Comparison of ENCODE assay signal across 20 mouse cellular contexts in the genomic region with DNA sequence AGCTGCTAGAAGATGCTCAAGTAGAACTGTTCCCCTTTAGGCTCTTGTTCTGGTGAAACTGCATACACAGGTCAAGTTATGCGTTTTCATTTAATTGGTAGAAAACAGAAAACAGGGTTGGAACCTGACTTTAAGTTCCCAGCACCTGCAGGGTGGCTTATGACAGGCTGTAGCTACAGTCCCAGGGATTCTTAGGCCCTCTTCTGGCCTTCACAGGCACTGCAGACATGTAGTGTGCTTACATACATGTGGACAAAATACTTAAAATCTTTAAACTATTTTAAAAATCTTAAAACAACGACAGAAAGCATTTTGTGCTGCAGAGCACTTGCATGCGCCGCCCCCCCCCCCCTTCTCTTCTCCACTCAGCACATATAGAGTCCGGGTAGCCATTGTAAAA. TPM values are rescaled to one million over a fixed set of nuclear protein-coding genes. Genes with fewer than 3 reads are reported as not detected.
DNase-seq lines count a peak whose midpoint lies in the region; ATAC-seq and TF ChIP-seq lines count a peak whose summit lies in the region.
"Had no signal": no experiment of that assay in that cellular context is flagged by ENCODE, and none has a peak within 500 bp of the region (broad histone marks: within the 10 kb centered on the region; RNA-seq: fewer than 3 reads in every experiment).

No protein-coding gene starts in this region.

- no peak overlapping the region for H3K4me3 ChIP-seq in forebrain, postnatal 0 days (ENCODE audit: low read depth, low read length)
- H3K4me3 ChIP-seq in forebrain, embryonic 13.5 days = no peak overlapping the region
- no peak overlapping the region for H3K4me3 ChIP-seq in liver, embryonic 11.5 days (ENCODE audit: low read depth, low read length)
- H3K4me3 ChIP-seq: embryonic facial prominence, embryonic 12.5 days; forebrain, embryonic 12.5 days; limb, embryonic 12.5 days; neural tube, embryonic 15.5 days had no signal

- H3K9me3 ChIP-seq in forebrain, postnatal 0 days (ENCODE audit: low read length) = no peaks in the 10 kb centered on the region
- no peaks in the 10 kb centered on the region for H3K9me3 ChIP-seq in forebrain, embryonic 13.5 days (replicated peaks)
- no peaks in the 10 kb centered on the region for H3K9me3 ChIP-seq in liver, embryonic 11.5 days (ENCODE audit: control insufficient read depth, low read length)
- H3K9me3 ChIP-seq: embryonic facial prominence, embryonic 12.5 days; forebrain, embryonic 12.5 days; limb, embryonic 12.5 days; neural tube, embryonic 15.5 days had no signal

- no peak overlapping the region for H3K27ac ChIP-seq in forebrain, postnatal 0 days (ENCODE audit: low read depth, low read length)
- H3K27ac ChIP-seq in forebrain, embryonic 13.5 days = no peak overlapping the region
- H3K27ac ChIP-seq in liver, embryonic 11.5 days (ENCODE audit: low read depth, low read length) = no peak overlapping the region
- H3K27ac ChIP-seq: embryonic facial prominence, embryonic 12.5 days; forebrain, embryonic 12.5 days; limb, embryonic 12.5 days; neural tube, embryonic 15.5 days had no signal

- TF ChIP-seq CTCF in forebrain, postnatal 0 days (IDR thresholded peaks at IDR 0.05; ENCODE audit: low read depth) = peak; percentile 24; the same call in 1 of the 2 replicates
- peak; percentile 48 for TF ChIP-seq CTCF in Patski (IDR thresholded peaks at IDR 0.05)

- ATAC-seq in forebrain, postnatal 0 days = no peak
- no peak for ATAC-seq in forebrain, embryonic 13.5 days
- no peak for ATAC-seq in liver, embryonic 11.5 days (replicated peaks; ENCODE audit: low FRiP score)
- ATAC-seq in Patski = no peak
- ATAC-seq in megakaryocyte progenitor cell, adult 5-6 weeks (replicated peaks; ENCODE audit: poor library complexity) = peak; percentile 53; the same call in 1 of the 2 replicates
- ATAC-seq: midbrain, embryonic 16.5 days had no signal

- WGBS in forebrain, postnatal 0 days = 92% methylated on average over 5 of the region's 5 CpGs
- WGBS in forebrain, embryonic 13.5 days = 87% methylated on average over 5 of the region's 5 CpGs
- 87% methylated on average over 5 of the region's 5 CpGs for WGBS in liver, embryonic 11.5 days

- CTCF ChIA-PET in Patski (lab: Charles Lee) = interaction anchor here (1.0 to 3.4 kb wide), 4 partner anchors 10 to 43 kb away, joined by 4 to 15 read pairs (median 5); a partner anchor contains a TSS

- H3K27me3 ChIP-seq in forebrain, postnatal 0 days (ENCODE audit: insufficient read depth, low read length) = no peaks in the 10 kb centered on the region
- no peaks in the 10 kb centered on the region for H3K27me3 ChIP-seq in forebrain, embryonic 13.5 days
- H3K27me3 ChIP-seq in liver, embryonic 11.5 days (replicated peaks; ENCODE audit: control insufficient read depth, insufficient read depth, low read length) = no peaks in the 10 kb centered on the region
- H3K27me3 ChIP-seq in Patski = no peaks in the 10 kb centered on the region
- H3K27me3 ChIP-seq: embryonic facial prominence, embryonic 12.5 days; forebrain, embryonic 12.5 days; limb, embryonic 12.5 days; neural tube, embryonic 15.5 days had no signal

- H3K9ac ChIP-seq in forebrain, postnatal 0 days = no peak overlapping the region
- H3K9ac ChIP-seq in forebrain, embryonic 13.5 days = no peak overlapping the region
- no peak overlapping the region for H3K9ac ChIP-seq in liver, embryonic 11.5 days (ENCODE audit: low read depth, low read length)
- H3K9ac ChIP-seq: embryonic facial prominence, embryonic 12.5 days; forebrain, embryonic 12.5 days; limb, embryonic 12.5 days; neural tube, embryonic 15.5 days had no signal

- in situ Hi-C loops in Patski (cut with MboI; ENCODE audit: low pct_unique_long_range_greater_than_20kb) = no loop called here

- no peaks in the 10 kb centered on the region for H3K36me3 ChIP-seq in forebrain, postnatal 0 days (ENCODE audit: insufficient read depth)
- no peaks in the 10 kb centered on the region for H3K36me3 ChIP-seq in forebrain, embryonic 13.5 days (ENCODE audit: poor library complexity, severe bottlenecking)
- H3K36me3 ChIP-seq in liver, embryonic 11.5 days (ENCODE audit: control insufficient read depth, insufficient read depth, low read length) = no peaks in the 10 kb centered on the region; the same call in 1 of the 2 replicates
- H3K36me3 ChIP-seq: embryonic facial prominence, embryonic 12.5 days; forebrain, embryonic 12.5 days; limb, embryonic 12.5 days; neural tube, embryonic 15.5 days had no signal

- no peak overlapping the region for H3K4me2 ChIP-seq in forebrain, postnatal 0 days (ENCODE audit: low read depth)
- H3K4me2 ChIP-seq in forebrain, embryonic 13.5 days = no peak overlapping the region
- H3K4me2 ChIP-seq in liver, embryonic 11.5 days = no peak overlapping the region
- H3K4me2 ChIP-seq: embryonic facial prominence, embryonic 12.5 days; forebrain, embryonic 12.5 days; limb, embryonic 12.5 days; neural tube, embryonic 15.5 days had no signal

- 0 out of 2 replicates have a peak, but pooled peaks cover 2% of the 10 kb centered on the region for H3K4me1 ChIP-seq in forebrain, postnatal 0 days (ENCODE audit: insufficient read depth)
- H3K4me1 ChIP-seq in forebrain, embryonic 13.5 days = no peaks in the 10 kb centered on the region
- peaks cover 25% of the 10 kb centered on the region for H3K4me1 ChIP-seq in liver, embryonic 11.5 days (replicated peaks; ENCODE audit: control insufficient read depth, insufficient read depth, low read length)
- H3K4me1 ChIP-seq: embryonic facial prominence, embryonic 12.5 days; forebrain, embryonic 12.5 days; neural tube, embryonic 15.5 days had no signal

- POLR2A ChIA-PET in Patski (lab: Charles Lee) = no interaction called here

- DNase-seq in forebrain, postnatal 0 days = no peak
- DNase-seq in liver (peak; percentile 25), Patski (ENCODE audit: low read depth, low spot score) (no peak)
- DNase-seq in liver, embryonic 11.5 days (ENCODE audit: low spot score) = no peak
- no peak for DNase-seq in frontal cortex, postnatal 14 days (ENCODE audit: low spot score in 2 of 2)
- no peak for DNase-seq in cerebellum, adult 9-10 months
- DNase-seq: adrenal gland, postnatal 36 days; cerebellum, adult 2 months; gastrocnemius, postnatal 25 days; heart, postnatal 14 days; kidney, adult 18-20 months; lung, postnatal 10 days; right cerebral cortex, postnatal 4 days had no signal

RNA-seq across cellular contexts. Expression of a gene that starts 17.2 kb away (rescaled TPM):
- 54.8 and 55.5 TPM in 2 replicates for total RNA-seq in forebrain, postnatal 0 days (2014; rRNA removed)
- polyA plus RNA-seq in forebrain, postnatal 0 days (2015; fragmentation: Nextera tagmentation; extraction: Ambion mirVana) = 66.7 and 71.5 TPM in 2 replicates
- 104 and 105 TPM in 2 replicates for polyA plus RNA-seq in forebrain, embryonic 13.5 days (2015; fragmentation: Nextera tagmentation; extraction: Ambion mirVana)
- polyA plus RNA-seq in liver, embryonic 11.5 days (2014; fragmentation: Nextera tagmentation; extraction: Ambion mirVana) = 253 and 276 TPM in 2 replicates
- polyA plus RNA-seq in Patski (2021) = 55.1 TPM
- total RNA-seq in megakaryocyte progenitor cell, adult 5-6 weeks (2015) = 100 and 106 TPM in 2 replicates
- 104 and 129 TPM in 2 replicates for total RNA-seq in megakaryocyte progenitor cell, adult 5-6 weeks (2017)

RNA-seq across cellular contexts. Expression of a gene that starts 17.3 kb away (rescaled TPM):
- 50.6 and 81.7 TPM in 2 replicates for total RNA-seq in forebrain, postnatal 0 days (2014; rRNA removed)
- polyA plus RNA-seq in forebrain, postnatal 0 days (2015; fragmentation: Nextera tagmentation; extraction: Ambion mirVana) = 59.0 and 63.9 TPM in 2 replicates
- polyA plus RNA-seq in forebrain, embryonic 13.5 days (2015; fragmentation: Nextera tagmentation; extraction: Ambion mirVana) = 107 and 125 TPM in 2 replicates
- polyA plus RNA-seq in liver, embryonic 11.5 days (2014; fragmentation: Nextera tagmentation; extraction: Ambion mirVana) = 55.7 and 75.0 TPM in 2 replicates
- polyA plus RNA-seq in Patski (2021) = 41.4 TPM
- 56.9 and 71.1 TPM in 2 replicates for total RNA-seq in megakaryocyte progenitor cell, adult 5-6 weeks (2015)
- 60.1 and 71.0 TPM in 2 replicates for total RNA-seq in megakaryocyte progenitor cell, adult 5-6 weeks (2017)
